Mouse (Mus musculus) CH12.LX (cell line): Measurements from ENCODE around the gene Bcas2.

Experiments
- CTCF ChIP-seq, 2 experiments: IDR thresholded peaks in 1 of 2; conservative IDR thresholded peaks in 1 of 2; 2 replicates each; pipeline ENCODE4 v1.5.1; 2011 to 2012; ENCODE audit warnings: low read depth in 2 of 2, low read length in 2 of 2, improper control_type of control experiment in 1 of 2, inconsistent platforms in 1 of 2, mild to moderate bottlenecking in 1 of 2, moderate library complexity in 1 of 2
- HCFC1 ChIP-seq: IDR thresholded peaks from 2 replicates; pipeline ENCODE4 v1.6.1; 2012; ENCODE audit warnings: low read depth, mild to moderate bottlenecking, inconsistent platforms, low read length, improper control_type of control experiment
- KAT2A ChIP-seq: IDR thresholded peaks from 2 replicates; pipeline ENCODE4 v1.6.1; 2012; ENCODE audit warnings: low read length, improper control_type of control experiment, inconsistent platforms; ENCODE audit not compliant: insufficient replicate concordance
- MAFK ChIP-seq: IDR thresholded peaks from 2 replicates; pipeline ENCODE4 v1.6.1; 2011; ENCODE audit warnings: low read length, improper control_type of control experiment; ENCODE audit not compliant: insufficient replicate concordance
- POLR2A ChIP-seq: IDR thresholded peaks from 2 replicates; pipeline ENCODE4 v1.6.1; 2011; ENCODE audit warnings: low read depth, mild to moderate bottlenecking, improper control_type of control experiment, low read length
- ZC3H11A ChIP-seq: IDR thresholded peaks from 2 replicates; pipeline ENCODE4 v1.6.1; 2012; ENCODE audit warnings: low read depth, mild to moderate bottlenecking, inconsistent platforms, low read length, improper control_type of control experiment
- ZNF384 ChIP-seq: IDR thresholded peaks from 2 replicates; pipeline ENCODE4 v1.6.1; 2012; ENCODE audit warnings: low read depth, low read length, improper control_type of control experiment, inconsistent platforms

GRCm38 (mm10) chr3:103224231-103224765 is 52.8 kb downstream of the Bcas2 start:
- no peak for TF ChIP-seq KAT2A
- no peak for TF ChIP-seq CTCF (conservative IDR thresholded peaks at IDR 0.05 in 1 of 2, IDR thresholded peaks at IDR 0.05 in 1 of 2; ENCODE audit: low read depth in 2 of 2, low read length in 2 of 2)
- TF ChIP-seq ZC3H11A = no peak
- no peak for TF ChIP-seq MAFK
- TF ChIP-seq POLR2A = no peak
- no peak for TF ChIP-seq HCFC1
- TF ChIP-seq ZNF384 = no peak
